Comparison of ENCODE assay signal across 21 mouse cellular contexts in genomic region chr7:78799730-78800496, GRCm38 (mm10). TPM values are rescaled to one million over a fixed set of nuclear protein-coding genes. Genes with fewer than 3 reads are reported as not detected.
A peak's percentile ranks its signal among the peaks of the same experiment; 100 is the strongest.
DNase-seq lines count a peak whose midpoint lies in the region; ATAC-seq and TF ChIP-seq lines count a peak whose summit lies in the region.
"Had no signal": no experiment of that assay in that cellular context is flagged by ENCODE, and none has a peak within 500 bp of the region (broad histone marks: within the 10 kb centered on the region; RNA-seq: fewer than 3 reads in every experiment).

No protein-coding gene starts in this region.

- no peaks in the 10 kb centered on the region for H3K27me3 ChIP-seq in liver, embryonic 15.5 days
- H3K27me3 ChIP-seq in forebrain, embryonic 10.5 days (ENCODE audit: poor library complexity, severe bottlenecking), result peaks cover 22% of the 10 kb centered on the region
- no peaks in the 10 kb centered on the region for H3K27me3 ChIP-seq in cerebellum, adult 2 months (ENCODE audit: control insufficient read depth, insufficient read depth, low read length)
- H3K27me3 ChIP-seq: embryonic facial prominence, embryonic 13.5 days; forebrain, embryonic 13.5 days; neural tube, embryonic 13.5 days had no signal

- no peaks in the 10 kb centered on the region for H3K9me3 ChIP-seq in liver, embryonic 15.5 days (replicated peaks)
- H3K9me3 ChIP-seq in forebrain, embryonic 10.5 days, result no peaks in the 10 kb centered on the region
- H3K9me3 ChIP-seq: embryonic facial prominence, embryonic 13.5 days; forebrain, embryonic 13.5 days; heart, embryonic 12.5 days; midbrain, embryonic 10.5 days; neural tube, embryonic 13.5 days had no signal

- H3K4me1 ChIP-seq in liver, embryonic 15.5 days (replicated peaks), result peaks cover 80% of the 10 kb centered on the region
- H3K4me1 ChIP-seq in forebrain, embryonic 10.5 days, result peaks cover 18% of the 10 kb centered on the region
- H3K4me1 ChIP-seq in cerebellum, adult 2 months (ENCODE audit: control insufficient read depth, insufficient read depth, low read length), result peaks cover 5% of the 10 kb centered on the region; the same call in 1 of the 2 replicates

- TF ChIP-seq POLR2A in cerebellum, adult 2 months (IDR thresholded peaks at IDR 0.05; ENCODE audit: borderline replicate concordance, insufficient read depth, low read length), result no peak

- DNase-seq in 416B (ENCODE audit: low read depth) (peak; percentile 56), MEL-GATA-1-ER (ENCODE audit: extremely low read depth, low read depth) (peak; percentile 92)
- DNase-seq in kidney, postnatal 4 days, result no peak
- DNase-seq in forebrain, embryonic 10.5 days (ENCODE audit: extremely low spot score, low spot score), result no peak
- no peak for DNase-seq in cerebellum, adult 2 months
- no peak for DNase-seq in ovary, postnatal 10 days (ENCODE audit: low spot score)
- DNase-seq: adrenal gland, adult 2 months; cerebellum, adult 9-10 months; gastrocnemius, postnatal 25 days; kidney, adult 18-20 months; kidney, postnatal 25 days; layer of hippocampus, adult 9-11 months had no signal

- peak overlapping the region; percentile 86 for H3K27ac ChIP-seq in liver, embryonic 15.5 days (replicated peaks)
- H3K27ac ChIP-seq in forebrain, embryonic 10.5 days, result no peak overlapping the region
- no peak overlapping the region for H3K27ac ChIP-seq in cerebellum, adult 2 months (ENCODE audit: insufficient read depth, low read length)
- H3K27ac ChIP-seq: embryonic facial prominence, embryonic 13.5 days; forebrain, embryonic 13.5 days; midbrain, embryonic 10.5 days; neural tube, embryonic 13.5 days had no signal

- 15% methylated on average over 9 of the region's 9 CpGs for WGBS in liver, embryonic 15.5 days (ENCODE audit: insufficient replicate concordance)
- WGBS in forebrain, embryonic 10.5 days, result 85% methylated on average over 9 of the region's 9 CpGs
- whole genome bisulfite sequencing in cerebellum, adult 2 months, result 82% methylated on average over 9 of the region's 9 CpGs

- ATAC-seq in erythroid progenitor cell, adult 5-6 weeks (replicated peaks; ENCODE audit: low FRiP score, poor library complexity, severe bottlenecking), result peak; percentile 85
- peak; percentile 96 for ATAC-seq in liver, embryonic 15.5 days (ENCODE audit: insufficient read depth)
- ATAC-seq: forebrain, embryonic 13.5 days; hindbrain, embryonic 16.5 days; lung, postnatal 0 days had no signal

- no peak overlapping the region; the same call in 1 of the 2 replicates for H3K9ac ChIP-seq in liver, embryonic 15.5 days
- H3K9ac ChIP-seq: embryonic facial prominence, embryonic 13.5 days; forebrain, embryonic 13.5 days; heart, embryonic 12.5 days; neural tube, embryonic 13.5 days had no signal

- no peak for TF ChIP-seq CTCF in cerebellum, adult 2 months (IDR thresholded peaks at IDR 0.05; ENCODE audit: borderline replicate concordance, insufficient read depth, low read depth, low read length)

- H3K4me3 ChIP-seq in liver, embryonic 15.5 days (replicated peaks), result peak overlapping the region; percentile 7; the same call in 1 of the 2 replicates
- H3K4me3 ChIP-seq in forebrain, embryonic 10.5 days, result no peak overlapping the region
- no peak overlapping the region for H3K4me3 ChIP-seq in cerebellum, adult 2 months (replicated peaks; ENCODE audit: insufficient read depth, low read depth, low read length)
- H3K4me3 ChIP-seq: embryonic facial prominence, embryonic 13.5 days; forebrain, embryonic 13.5 days; heart, embryonic 12.5 days; midbrain, embryonic 10.5 days; neural tube, embryonic 13.5 days had no signal

- H3K4me2 ChIP-seq in liver, embryonic 15.5 days, result peak overlapping the region; percentile 58
- H3K4me2 ChIP-seq: embryonic facial prominence, embryonic 13.5 days; forebrain, embryonic 13.5 days; heart, embryonic 12.5 days; neural tube, embryonic 13.5 days had no signal

- no peaks in the 10 kb centered on the region for H3K36me3 ChIP-seq in liver, embryonic 15.5 days (replicated peaks)
- no peaks in the 10 kb centered on the region for H3K36me3 ChIP-seq in forebrain, embryonic 10.5 days (replicated peaks)
- H3K36me3 ChIP-seq: embryonic facial prominence, embryonic 13.5 days; heart, embryonic 12.5 days; midbrain, embryonic 10.5 days; neural tube, embryonic 13.5 days had no signal

RNA-seq across cellular contexts. Expression of gene Mrpl46, which starts 16.6 kb away (rescaled TPM):
- 19.3 and 27.8 TPM in 2 replicates for total RNA-seq in erythroid progenitor cell, adult 5-6 weeks (2015; ENCODE audit: low replicate concordance)
- total RNA-seq in erythroid progenitor cell, adult 5-6 weeks (2017; ENCODE audit: low replicate concordance), result 13.0 and 14.2 TPM in 2 replicates
- 39.5 and 40.5 TPM in 2 replicates for polyA plus RNA-seq in liver, embryonic 15.5 days (2015; fragmentation: Nextera tagmentation; extraction: Ambion mirVana)
- polyA plus RNA-seq in forebrain, embryonic 10.5 days (2016; fragmentation: Nextera tagmentation; extraction: Ambion mirVana), result 85.9 and 86.2 TPM in 2 replicates
- polyA plus RNA-seq in cerebellum, adult 2 months (2012; rRNA removed), result 46.4 and 48.3 TPM in 2 replicates

RNA-seq across cellular contexts. Expression of gene Mrps11, which starts 17.0 kb away (rescaled TPM):
- 15.9 and 17.7 TPM in 2 replicates for total RNA-seq in erythroid progenitor cell, adult 5-6 weeks (2015; ENCODE audit: low replicate concordance)
- 13.9 and 29.9 TPM in 2 replicates for total RNA-seq in erythroid progenitor cell, adult 5-6 weeks (2017; ENCODE audit: low replicate concordance)
- polyA plus RNA-seq in liver, embryonic 15.5 days (2015; fragmentation: Nextera tagmentation; extraction: Ambion mirVana), result 39.0 and 39.2 TPM in 2 replicates
- polyA plus RNA-seq in forebrain, embryonic 10.5 days (2016; fragmentation: Nextera tagmentation; extraction: Ambion mirVana), result 87.0 and 90.5 TPM in 2 replicates
- 79.1 and 83.0 TPM in 2 replicates for polyA plus RNA-seq in cerebellum, adult 2 months (2012; rRNA removed)

RNA-seq across cellular contexts. Expression of gene Det1, which starts 47.1 kb away (rescaled TPM):
- total RNA-seq in erythroid progenitor cell, adult 5-6 weeks (2015; ENCODE audit: low replicate concordance), result 8.0 and 8.6 TPM in 2 replicates
- 3.1 and 3.7 TPM in 2 replicates for total RNA-seq in erythroid progenitor cell, adult 5-6 weeks (2017; ENCODE audit: low replicate concordance)
- polyA plus RNA-seq in liver, embryonic 15.5 days (2015; fragmentation: Nextera tagmentation; extraction: Ambion mirVana), result 6.8 TPM in 2 replicates
- 23.4 and 24.2 TPM in 2 replicates for polyA plus RNA-seq in forebrain, embryonic 10.5 days (2016; fragmentation: Nextera tagmentation; extraction: Ambion mirVana)
- 8.5 and 9.7 TPM in 2 replicates for polyA plus RNA-seq in cerebellum, adult 2 months (2012; rRNA removed)

Comparison
In these comparisons a context has a peak if more than half of its experiments do, and no peak if none do; other contexts are left out.
1. DNase-seq: peak in 416B (single experiment) and MEL-GATA-1-ER (single experiment); none in kidney, postnatal 4 days (0 of 2), forebrain, embryonic 10.5 days (single experiment), cerebellum, adult 2 months (0 of 2) and ovary, postnatal 10 days (single experiment).